Mouse (Mus musculus) liver, embryonic 11.5 days (tissue): Measurements from ENCODE around the gene Ccp110. TPM values are rescaled to one million over a fixed set of nuclear protein-coding genes. Genes with fewer than 3 reads are reported as not detected.

ENCODE experiments used
- ATAC-seq: fragments of 200-750 bp; cut with Nextera tagmentation; replicated peaks from 2 replicates; pipeline ENCODE4 v1.8.0; 2017; ENCODE audit warnings: moderate number of reproducible peaks, mild to moderate bottlenecking, moderate TSS enrichment, moderate library complexity; ENCODE audit not compliant: low FRiP score
- DNase-seq: peaks from one replicate; pipeline ENCODE4 v3.0.0-alpha.2; 2017; ENCODE audit warnings: low spot score
- H3K27ac ChIP-seq: fragments of 300-500 bp; sonication (generic); 2 replicates; pipeline ENCODE4 v1.5.1; 2014; ENCODE audit warnings: mild to moderate bottlenecking, low read depth, low read length, control low read depth
- H3K27me3 ChIP-seq: fragments of 300-500 bp; sonication (generic); replicated peaks from 2 replicates; pipeline ENCODE4 v1.6.1; 2014; ENCODE audit warnings: low read length, mixed read lengths; ENCODE audit not compliant: control insufficient read depth, insufficient read depth
- H3K36me3 ChIP-seq: fragments of 300-500 bp; sonication (generic); 2 replicates; pipeline ENCODE4 v1.6.1; 2014; ENCODE audit warnings: mild to moderate bottlenecking, low read length, moderate library complexity, mixed read lengths; ENCODE audit not compliant: control insufficient read depth, insufficient read depth
- H3K4me1 ChIP-seq: fragments of 300-500 bp; sonication (generic); replicated peaks from 2 replicates; pipeline ENCODE4 v1.6.1; 2014; ENCODE audit warnings: low read length, mixed read lengths; ENCODE audit not compliant: control insufficient read depth, insufficient read depth
- H3K4me2 ChIP-seq: fragments of 300-500 bp; sonication (generic); 2 replicates; pipeline ENCODE4 v1.6.1; 2014; ENCODE audit warnings: mild to moderate bottlenecking, control low read depth, moderate library complexity
- H3K4me3 ChIP-seq: fragments of 300-500 bp; sonication (generic); 2 replicates; pipeline ENCODE4 v1.5.1; 2014; ENCODE audit warnings: low read depth, low read length, control low read depth
- H3K9ac ChIP-seq: fragments of 300-500 bp; sonication (generic); 2 replicates; pipeline ENCODE4 v1.6.1; 2014; ENCODE audit warnings: low read depth, low read length, control low read depth
- H3K9me3 ChIP-seq: fragments of 300-500 bp; sonication (generic); 2 replicates; pipeline ENCODE4 v1.6.1; 2016; ENCODE audit warnings: low read length, inconsistent platforms, mixed read lengths; ENCODE audit not compliant: control insufficient read depth
- WGBS: fragments of 180-500 bp; shearing (Covaris S2); extraction: QIAGEN DNeasy Blood & Tissue Kit; methylation state at CpG from one replicate; pipeline ENCODE4 v1.1.7; 2014; 5-methylcytosine and 5-hydroxymethylcytosine counted together
- polyA plus RNA-seq: library from polyadenylated mRNA; unstranded; fragments of >200 nt; fragmentation: Nextera tagmentation; extraction: Ambion mirVana; gene quantifications from 2 replicates; pipeline ENCODE4 v1.2.1, GENCODE M21; 2014

Gene Ccp110
- polyA plus RNA-seq, 1 experiment from 2014 or later = 7.9 TPM

GRCm38 (mm10) chr7:118766834-118767224 is 54.5 kb downstream of the Ccp110 start:
- H3K4me3 ChIP-seq = no peak overlapping the region
- H3K27ac ChIP-seq = no peak overlapping the region
- H3K4me2 ChIP-seq = no peak overlapping the region
- 91% methylated on average over 5 of the region's 5 CpGs for WGBS
- DNase-seq = no peak
- H3K9me3 ChIP-seq = no peaks in the 10 kb centered on the region
- no peak for ATAC-seq
- peaks cover 5% of the 10 kb centered on the region; the same call in 1 of the 2 replicates for H3K36me3 ChIP-seq
- H3K9ac ChIP-seq = no peak overlapping the region
- H3K27me3 ChIP-seq = no peaks in the 10 kb centered on the region
- H3K4me1 ChIP-seq = no peaks in the 10 kb centered on the region

- no peaks in the 10 kb centered on the region for H3K9me3 ChIP-seq
- no peaks in the 10 kb centered on the region; the same call in 1 of the 2 replicates for H3K36me3 ChIP-seq
- DNase-seq (no peak), ATAC-seq (no peak)
- H3K4me2 ChIP-seq = no peak overlapping the region
- no peak overlapping the region for H3K27ac ChIP-seq
- H3K9ac ChIP-seq = no peak overlapping the region
- 67% methylated on average over 8 of the region's 8 CpGs for WGBS
- H3K27me3 ChIP-seq = no peaks in the 10 kb centered on the region
- no peaks in the 10 kb centered on the region for H3K4me1 ChIP-seq
- H3K4me3 ChIP-seq = no peak overlapping the region
These were observed 56.9 kb downstream of the Ccp110 start for GRCm38 (mm10) chr7:118769208-118769607.

- ATAC-seq = 0 out of 2 replicates have a peak, but pooled peaks have one; percentile 33
These were observed 57.3 kb downstream of the Ccp110 start for GRCm38 (mm10) chr7:118769655-118770054.

GRCm38 (mm10) chr7:118773027-118773426 is 60.7 kb downstream of the Ccp110 start:
- 0 out of 2 replicates have a peak, but pooled peaks cover 3% of the 10 kb centered on the region for H3K4me1 ChIP-seq
- 90% methylated on average over 12 of the region's 12 CpGs for WGBS
- no peak overlapping the region for H3K4me2 ChIP-seq
- H3K27me3 ChIP-seq = no peaks in the 10 kb centered on the region
- DNase-seq (no peak), ATAC-seq (no peak)
- no peak overlapping the region for H3K27ac ChIP-seq
- H3K9ac ChIP-seq = no peak overlapping the region
- no peak overlapping the region for H3K4me3 ChIP-seq
- no peaks in the 10 kb centered on the region; the same call in none of the 2 replicates for H3K36me3 ChIP-seq
- H3K9me3 ChIP-seq = no peaks in the 10 kb centered on the region

More at GRCm38 (mm10) chr7:118769655-118770054, 57.3 kb downstream of the Ccp110 start:
- 22% methylated on average over 1 of the region's 1 CpGs for WGBS
- Histone ChIP-seq H3K4me2 (no peak overlapping the region), H3K27ac (no peak overlapping the region), H3K36me3 (no peaks in the 10 kb centered on the region; the same call in 1 of the 2 replicates), H3K9me3 (no peaks in the 10 kb centered on the region), H3K9ac (no peak overlapping the region), H3K4me3 (no peak overlapping the region), H3K27me3 (no peaks in the 10 kb centered on the region), H3K4me1 (no peaks in the 10 kb centered on the region)
- no peak for DNase-seq

- H3K9ac ChIP-seq = no peak overlapping the region
- DNase-seq (no peak), ATAC-seq (no peak)
- H3K27me3 ChIP-seq = no peaks in the 10 kb centered on the region
- peaks cover 2% of the 10 kb centered on the region for H3K36me3 ChIP-seq
- no peak overlapping the region for H3K27ac ChIP-seq
- H3K4me3 ChIP-seq = no peak overlapping the region
- 0 out of 2 replicates have a peak, but pooled peaks cover 3% of the 10 kb centered on the region for H3K4me1 ChIP-seq
- WGBS = 86% methylated on average over 7 of the region's 7 CpGs
- H3K4me2 ChIP-seq = no peak overlapping the region
- no peaks in the 10 kb centered on the region for H3K9me3 ChIP-seq
These were observed 63.6 kb downstream of the Ccp110 start for GRCm38 (mm10) chr7:118775991-118776390.

GRCm38 (mm10) chr7:118776491-118776890 is 64.1 kb downstream of the Ccp110 start:
- Histone ChIP-seq H3K27ac (no peak overlapping the region), H3K9me3 (no peaks in the 10 kb centered on the region), H3K4me3 (no peak overlapping the region), H3K4me2 (no peak overlapping the region), H3K4me1 (0 out of 2 replicates have a peak, but pooled peaks cover 3% of the 10 kb centered on the region), H3K27me3 (no peaks in the 10 kb centered on the region), H3K36me3 (peaks cover 2% of the 10 kb centered on the region), H3K9ac (no peak overlapping the region)
- ATAC-seq (no peak), DNase-seq (no peak)
- 88% methylated on average over 9 of the region's 9 CpGs for WGBS

GRCm38 (mm10) chr7:118777598-118778394 is 65.4 kb downstream of the Ccp110 start:
- Histone ChIP-seq H3K9ac (no peak overlapping the region), H3K27me3 (no peaks in the 10 kb centered on the region), H3K4me3 (no peak overlapping the region), H3K36me3 (peaks cover 2% of the 10 kb centered on the region), H3K27ac (no peak overlapping the region), H3K9me3 (no peaks in the 10 kb centered on the region), H3K4me1 (0 out of 2 replicates have a peak, but pooled peaks cover 3% of the 10 kb centered on the region), H3K4me2 (no peak overlapping the region)
- no peak for DNase-seq
- ATAC-seq = peak; percentile 29; the same call in 1 of the 2 replicates
- WGBS = 72% methylated on average over 10 of the region's 10 CpGs

- no peak overlapping the region for H3K27ac ChIP-seq
- ATAC-seq (no peak), DNase-seq (no peak)
- no peak overlapping the region for H3K4me2 ChIP-seq
- 88% methylated on average over 6 of the region's 6 CpGs for WGBS
- H3K4me3 ChIP-seq = no peak overlapping the region
- H3K9me3 ChIP-seq = no peaks in the 10 kb centered on the region
- no peak overlapping the region for H3K9ac ChIP-seq
- peaks cover 2% of the 10 kb centered on the region for H3K36me3 ChIP-seq
- H3K27me3 ChIP-seq = no peaks in the 10 kb centered on the region
- 0 out of 2 replicates have a peak, but pooled peaks cover 3% of the 10 kb centered on the region for H3K4me1 ChIP-seq
These were observed 66.2 kb downstream of the Ccp110 start for GRCm38 (mm10) chr7:118778561-118778960.
